Mouse (Mus musculus) heart, postnatal 0 days (tissue): ENCODE measurements at regions not wholly inside any gene's neighbourhood (a gene's known extent, or its start where the extent isn't known, plus 50 kb on each side); places are given as distances from the start of the nearest gene placed in this dataset.

ENCODE experiments used
- ATAC-seq: fragments of 200-750 bp; cut with Nextera tagmentation; 2 replicates; pipeline ENCODE4 v1.8.0; 2017; ENCODE audit warnings: low read depth, moderate number of reproducible peaks, moderate library complexity; ENCODE audit not compliant: insufficient read depth
- DNase-seq: peaks from one replicate; pipeline ENCODE4 v3.0.0-alpha.2; 2016; ENCODE audit warnings: low spot score
- H3K27ac ChIP-seq: fragments of 300-500 bp; sonication (generic); 2 replicates; pipeline ENCODE4 v1.5.1; 2014; ENCODE audit warnings: low read depth, mild to moderate bottlenecking
- H3K27me3 ChIP-seq: fragments of 300-500 bp; sonication (generic); 2 replicates; pipeline ENCODE4 v1.6.1; 2014; ENCODE audit warnings: low read length, mixed read lengths; ENCODE audit not compliant: control insufficient read depth, insufficient read depth
- H3K36me3 ChIP-seq: fragments of 300-500 bp; sonication (generic); replicated peaks from 2 replicates; pipeline ENCODE4 v1.6.1; 2014; ENCODE audit warnings: low read length, mixed read lengths; ENCODE audit not compliant: control insufficient read depth, insufficient read depth
- H3K4me1 ChIP-seq: fragments of 300-500 bp; sonication (generic); 2 replicates; pipeline ENCODE4 v1.6.1; 2014; ENCODE audit warnings: antibody characterized with exemption; ENCODE audit not compliant: control insufficient read depth, insufficient read depth
- H3K4me2 ChIP-seq: fragments of 300-500 bp; sonication (generic); 2 replicates; pipeline ENCODE4 v1.6.1; 2014; ENCODE audit warnings: low read depth, mild to moderate bottlenecking, low read length, moderate library complexity
- H3K4me3 ChIP-seq: fragments of 300-500 bp; sonication (generic); 2 replicates; pipeline ENCODE4 v1.5.1; 2014; ENCODE audit warnings: low read depth, low read length
- H3K9ac ChIP-seq: fragments of 300-500 bp; sonication (generic); replicated peaks from 2 replicates; pipeline ENCODE4 v1.6.1; 2014; ENCODE audit warnings: low read depth, low read length, mixed read lengths
- H3K9me3 ChIP-seq: fragments of 300-500 bp; sonication (generic); replicated peaks from 2 replicates; pipeline ENCODE4 v1.6.1; 2016; ENCODE audit warnings: low read length; ENCODE audit not compliant: control insufficient read depth
- CTCF ChIP-seq: IDR thresholded peaks from 2 replicates; pipeline ENCODE4 v1.5.1; 2016; ENCODE audit warnings: antibody characterized with exemption, control low read depth, low read depth
- EP300 ChIP-seq: IDR thresholded peaks from 2 replicates; pipeline ENCODE4 v1.6.1; 2016; ENCODE audit warnings: antibody characterized with exemption, low read depth
- WGBS: fragments of 180-500 bp; shearing (Covaris S2); extraction: QIAGEN DNeasy Blood & Tissue Kit; methylation state at CpG from one replicate; pipeline ENCODE4 v1.1.7; 2014; 5-methylcytosine and 5-hydroxymethylcytosine counted together

DNA sequence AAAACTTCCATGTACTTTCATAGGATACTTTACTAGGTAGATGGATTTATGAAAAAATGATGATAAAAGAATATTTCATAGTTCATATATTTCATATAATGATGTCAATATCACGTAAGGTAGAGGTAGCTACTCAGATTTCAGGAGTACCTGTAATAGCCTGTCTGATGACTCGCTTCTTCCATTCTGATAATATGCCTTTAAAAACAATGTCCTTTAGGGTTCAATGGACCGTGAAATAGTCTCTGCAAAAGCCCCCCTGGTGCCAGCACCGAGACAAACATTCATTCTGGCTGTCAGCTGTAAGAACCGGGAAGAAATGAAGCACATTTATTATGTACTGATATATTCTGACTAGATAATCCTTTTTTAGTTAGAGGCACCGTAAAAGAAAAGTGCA, 449.7 kb downstream of the Plod2 start:
- H3K9ac ChIP-seq: no peak overlapping the region

DNA sequence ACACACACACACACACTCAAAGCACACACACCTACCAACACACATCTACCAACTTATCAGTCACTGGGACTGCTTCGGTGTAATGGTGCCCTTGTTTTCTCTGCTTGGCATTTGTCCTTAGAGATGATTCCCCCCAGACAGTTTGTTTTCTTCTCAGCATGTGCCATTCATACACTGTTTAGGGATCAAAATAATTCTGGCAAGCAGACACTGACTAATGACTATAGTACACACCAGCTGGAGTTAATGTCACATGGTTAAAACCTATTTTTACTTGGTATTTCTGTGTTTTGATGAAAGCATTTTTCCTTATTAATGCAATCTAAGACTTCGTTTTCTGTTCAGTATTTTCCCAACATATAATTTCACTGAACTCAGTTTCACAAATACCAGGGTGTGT, 454.1 kb downstream of the Plod2 start:
- Histone ChIP-seq H3K27me3 (no peaks in the 10 kb centered on the region), H3K4me1 (no peaks in the 10 kb centered on the region), H3K4me2 (no peak overlapping the region), H3K27ac (no peak overlapping the region), H3K9ac (no peak overlapping the region), H3K4me3 (no peak overlapping the region), H3K36me3 (no peaks in the 10 kb centered on the region), H3K9me3 (no peaks in the 10 kb centered on the region)
- WGBS: 61% methylated on average over 2 of the region's 2 CpGs
- TF ChIP-seq EP300: no peak
- TF ChIP-seq CTCF: no peak
- DNase-seq (no peak), ATAC-seq (no peak)

More for the DNA sequence above, 449.7 kb downstream of the Plod2 start:
- Histone ChIP-seq H3K4me3 (no peak overlapping the region), H3K36me3 (no peaks in the 10 kb centered on the region), H3K4me1 (no peaks in the 10 kb centered on the region), H3K9me3 (no peaks in the 10 kb centered on the region), H3K27me3 (no peaks in the 10 kb centered on the region), H3K27ac (no peak overlapping the region), H3K4me2 (no peak overlapping the region)
- ATAC-seq: no peak
- WGBS: 58% methylated on average over 6 of the region's 6 CpGs
- no peak for TF ChIP-seq CTCF
- TF ChIP-seq EP300: no peak
- DNase-seq: no peak

DNA sequence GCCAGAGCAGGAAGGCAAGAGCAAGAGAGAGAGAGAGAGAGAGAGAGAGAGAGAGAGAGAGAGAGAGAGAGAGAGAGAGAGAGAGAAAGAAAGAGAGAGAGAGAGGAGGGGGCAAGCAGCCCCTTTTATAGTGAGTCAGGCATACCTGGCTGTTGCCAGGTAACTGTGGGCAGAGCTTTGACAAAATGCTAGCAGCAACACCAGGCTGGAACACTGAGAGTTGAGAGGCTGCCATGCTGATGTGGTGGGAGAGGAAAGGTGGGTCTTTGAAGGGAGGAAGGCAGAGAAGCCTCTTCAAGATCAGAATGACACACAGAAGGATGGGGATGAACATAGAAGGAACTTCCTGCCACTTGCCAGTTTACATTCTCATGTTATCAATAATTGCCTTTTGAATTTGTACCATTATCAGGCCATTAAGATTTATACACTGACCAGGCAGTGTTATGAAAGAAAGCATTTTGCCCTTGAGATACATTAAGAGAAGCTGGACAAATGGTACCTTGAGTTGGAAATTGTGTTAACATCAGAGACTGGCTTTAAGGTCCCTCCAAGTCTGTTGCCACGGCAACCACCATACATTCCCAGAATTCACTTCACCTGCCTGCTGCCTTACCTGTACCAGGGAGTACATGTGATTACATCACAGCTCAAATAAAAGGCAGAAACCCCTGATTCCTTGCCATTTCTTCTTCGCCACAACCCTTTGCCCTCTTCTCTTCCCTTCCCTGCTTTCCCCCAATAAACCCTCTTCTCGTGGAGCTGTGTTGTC, 463.3 kb downstream of the Plod2 start:
- TF ChIP-seq EP300 (no peak), CTCF (no peak)
- 60% methylated on average over 3 of the region's 3 CpGs for WGBS
- Histone ChIP-seq H3K36me3 (no peaks in the 10 kb centered on the region), H3K4me2 (no peak overlapping the region), H3K27me3 (no peaks in the 10 kb centered on the region), H3K9me3 (no peaks in the 10 kb centered on the region), H3K27ac (no peak overlapping the region), H3K9ac (no peak overlapping the region), H3K4me3 (no peak overlapping the region), H3K4me1 (no peaks in the 10 kb centered on the region)
- no peak for DNase-seq
- ATAC-seq: no peak

DNA sequence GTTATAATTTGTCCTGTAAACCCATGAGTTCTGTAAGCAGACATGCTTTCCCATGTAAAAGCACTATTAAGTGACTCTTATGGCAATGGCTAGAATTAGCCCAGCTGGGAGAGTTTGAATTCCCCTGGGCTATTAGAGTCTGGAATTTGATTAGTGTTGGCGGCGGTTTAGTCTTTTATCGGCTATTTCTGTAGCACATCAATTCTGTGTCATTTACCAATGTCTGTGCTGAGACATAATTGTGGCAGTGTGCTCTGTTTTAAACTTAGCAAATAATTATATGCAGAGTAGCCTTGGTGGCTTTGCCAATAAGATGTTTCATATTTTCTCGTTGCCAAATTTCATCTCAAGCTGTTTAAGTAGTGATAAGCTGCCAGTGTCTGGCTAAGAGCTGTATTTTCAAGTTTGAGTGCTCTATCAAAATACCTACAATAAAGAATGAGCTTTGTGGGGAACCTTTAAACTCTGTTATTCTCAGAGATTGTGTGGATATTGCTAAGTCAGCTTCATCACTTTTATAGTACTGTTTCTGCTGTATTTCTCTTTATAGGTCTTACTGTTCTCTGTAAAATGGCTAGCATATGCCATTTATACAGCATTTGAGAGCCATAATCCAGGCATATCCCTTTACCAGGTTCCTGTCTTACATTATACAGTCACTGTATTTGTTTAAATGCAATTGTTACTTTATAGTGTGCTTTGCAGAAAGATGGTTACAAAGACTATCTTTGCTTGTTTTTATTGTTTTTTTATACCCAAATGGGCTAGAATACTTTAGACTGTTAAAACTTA, 466.7 kb downstream of the Plod2 start:
- Histone ChIP-seq H3K4me1 (no peaks in the 10 kb centered on the region), H3K27ac (no peak overlapping the region), H3K27me3 (no peaks in the 10 kb centered on the region), H3K4me3 (no peak overlapping the region), H3K9ac (no peak overlapping the region), H3K9me3 (no peaks in the 10 kb centered on the region), H3K4me2 (no peak overlapping the region), H3K36me3 (no peaks in the 10 kb centered on the region)
- ATAC-seq (no peak), DNase-seq (no peak)
- TF ChIP-seq CTCF (no peak), EP300 (no peak)
- 58% methylated on average over 4 of the region's 4 CpGs for WGBS

DNA sequence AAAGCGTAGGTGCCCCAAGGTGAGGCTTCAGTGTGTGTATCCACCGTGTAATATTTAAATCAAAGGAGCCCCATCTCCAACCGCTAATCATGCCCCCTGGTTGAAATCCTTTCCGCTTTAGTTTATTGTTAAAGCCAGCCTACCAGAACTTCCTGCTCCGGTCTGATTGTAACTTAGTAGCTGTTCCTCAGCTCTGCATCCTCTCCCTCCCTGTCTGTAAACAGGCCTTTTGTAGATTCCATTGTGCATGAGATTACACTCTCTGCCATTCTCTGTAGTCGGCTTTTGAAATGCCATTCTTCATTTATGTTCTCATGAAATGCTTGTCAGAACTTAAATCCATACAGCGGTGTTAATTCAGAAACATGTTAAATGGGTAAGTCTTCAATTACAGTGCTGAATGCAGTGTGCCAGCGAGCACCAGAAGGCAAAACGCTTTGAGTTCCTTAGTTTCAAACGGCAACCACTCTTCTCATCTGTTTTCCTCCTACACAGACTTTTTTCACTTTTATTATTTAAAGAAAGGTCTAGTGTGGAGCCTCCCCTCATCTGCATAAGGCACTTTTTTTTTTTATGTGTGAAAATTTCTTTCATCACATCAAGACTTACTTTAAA, 502.4 kb downstream of the Plod2 start:
- Histone ChIP-seq H3K4me2 (no peak overlapping the region), H3K36me3 (no peaks in the 10 kb centered on the region), H3K4me1 (no peaks in the 10 kb centered on the region), H3K9ac (no peak overlapping the region), H3K4me3 (no peak overlapping the region), H3K27ac (no peak overlapping the region), H3K27me3 (no peaks in the 10 kb centered on the region), H3K9me3 (no peaks in the 10 kb centered on the region)
- ATAC-seq (no peak), DNase-seq (no peak)
- no peak for TF ChIP-seq EP300
- TF ChIP-seq CTCF: no peak
- 76% methylated on average over 10 of the region's 10 CpGs for WGBS
